Mouse (Mus musculus) liver, embryonic 14.5 days (tissue): ENCODE data around the gene Slc22a2.

ENCODE experiments used
- CTCF ChIP-seq: IDR thresholded peaks from 2 replicates; pipeline ENCODE4 v1.5.1; 2016; ENCODE audit warnings: antibody characterized with exemption, low read depth, control low read depth
- EP300 ChIP-seq: IDR thresholded peaks from 2 replicates; pipeline ENCODE4 v1.6.1; 2016; ENCODE audit warnings: antibody characterized with exemption, low read depth

- TF ChIP-seq CTCF (no peak), EP300 (no peak)
These were observed 3.0 kb downstream of the Slc22a2 start for GRCm38 (mm10) chr17:12586966-12587365.
